Mouse (Mus musculus) midbrain, embryonic 13.5 days (tissue): Measurements from ENCODE around the gene Shc3. TPM values are rescaled to one million over a fixed set of nuclear protein-coding genes. Genes with fewer than 3 reads are reported as not detected.

Experiments
- ATAC-seq: fragments of 200-750 bp; cut with Nextera tagmentation; 2 replicates; pipeline ENCODE4 v1.8.0; 2017; ENCODE audit warnings: mild to moderate bottlenecking, moderate TSS enrichment, moderate library complexity
- H3K27ac ChIP-seq: fragments of 300-500 bp; sonication (generic); 2 replicates; pipeline ENCODE4 v1.5.1; 2015; ENCODE audit warnings: inconsistent platforms, mild to moderate bottlenecking, moderate library complexity
- H3K27me3 ChIP-seq: fragments of 300-500 bp; sonication (generic); 2 replicates; pipeline ENCODE4 v1.6.1; 2015; ENCODE audit warnings: mild to moderate bottlenecking, inconsistent platforms
- H3K36me3 ChIP-seq: fragments of 300-500 bp; sonication (generic); 2 replicates; pipeline ENCODE4 v1.6.1; 2015; ENCODE audit warnings: mild to moderate bottlenecking, inconsistent platforms
- H3K4me1 ChIP-seq: fragments of 300-500 bp; sonication (generic); replicated peaks from 2 replicates; pipeline ENCODE4 v1.6.1; 2015; ENCODE audit warnings: inconsistent platforms
- H3K4me2 ChIP-seq: fragments of 300-500 bp; sonication (generic); replicated peaks from 2 replicates; pipeline ENCODE4 v1.6.1; 2015; ENCODE audit warnings: moderate library complexity, mild to moderate bottlenecking, inconsistent platforms
- H3K4me3 ChIP-seq: fragments of 300-500 bp; sonication (generic); replicated peaks from 2 replicates; pipeline ENCODE4 v1.5.1; 2015; ENCODE audit warnings: mild to moderate bottlenecking, inconsistent platforms
- H3K9ac ChIP-seq: fragments of 300-500 bp; sonication (generic); replicated peaks from 2 replicates; pipeline ENCODE4 v1.6.1; 2015; ENCODE audit warnings: mild to moderate bottlenecking, inconsistent platforms
- H3K9me3 ChIP-seq: fragments of 300-500 bp; sonication (generic); 2 replicates; pipeline ENCODE4 v1.6.1; 2016; ENCODE audit warnings: mild to moderate bottlenecking, inconsistent platforms
- WGBS: fragments of 180-500 bp; shearing (Covaris S2); methylation state at CpG from one replicate; pipeline ENCODE4 v1.1.7; 2015; 5-methylcytosine and 5-hydroxymethylcytosine counted together
- polyA plus RNA-seq: library from polyadenylated mRNA; unstranded; fragments of >200 nt; fragmentation: Nextera tagmentation; extraction: Ambion mirVana; gene quantifications from 2 replicates; pipeline ENCODE4 v1.2.1, GENCODE M21; 2015

Gene Shc3
- polyA plus RNA-seq, 1 experiment from 2014 or later, result 4.1 TPM

DNA sequence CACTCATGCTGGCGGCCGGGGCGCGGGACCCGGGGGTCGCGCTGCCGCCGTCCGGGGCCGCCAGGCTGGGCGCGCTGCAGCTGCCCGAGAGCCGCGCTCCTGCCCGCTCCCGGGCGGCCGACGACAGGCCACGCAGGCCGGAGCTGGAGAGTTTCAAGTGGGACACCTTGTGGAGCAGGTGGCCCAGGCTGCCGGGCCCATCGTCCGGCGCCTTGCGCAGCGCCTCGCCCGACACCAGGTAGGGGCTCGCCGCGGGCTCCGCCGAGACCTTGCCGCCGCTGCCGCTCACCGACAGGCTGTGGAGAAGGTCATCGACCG, 2.2 kb downstream of the Shc3 start:
- H3K27ac ChIP-seq, result no peak overlapping the region

DNA sequence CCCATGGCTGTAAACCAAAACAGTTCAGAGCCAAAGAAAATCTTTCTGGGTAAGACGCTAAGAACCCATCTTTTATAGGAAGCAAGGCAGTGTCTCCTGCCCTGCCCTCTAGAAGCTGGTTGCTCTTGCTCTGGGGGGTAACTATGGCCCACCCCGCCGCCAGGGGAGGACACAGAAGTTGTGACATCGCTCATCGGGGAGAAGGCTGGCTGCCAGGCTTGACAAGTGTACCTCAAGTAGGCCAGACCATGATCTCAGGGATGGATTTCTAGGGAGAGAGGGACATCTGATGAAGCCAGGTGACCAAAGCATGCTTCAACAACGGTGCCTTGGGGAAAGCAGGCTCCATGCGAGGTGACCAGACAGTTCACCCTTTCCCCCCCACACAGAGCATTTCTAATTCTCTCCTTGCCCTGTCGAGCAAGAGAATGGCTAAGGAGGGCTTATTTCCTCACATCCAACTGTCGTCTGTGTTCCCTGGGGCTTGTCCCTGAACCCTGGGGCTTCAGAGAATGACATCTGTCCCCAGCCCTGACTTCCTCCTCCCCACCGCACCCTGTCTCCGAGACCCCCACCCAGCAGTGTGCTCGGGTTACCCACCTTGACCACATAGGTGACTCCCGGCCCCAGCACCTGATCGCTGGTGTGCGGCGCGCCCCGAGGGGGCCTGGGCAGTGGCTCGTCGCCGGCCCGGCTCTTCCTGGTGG, 2.7 kb downstream of the Shc3 start:
- no peaks in the 10 kb centered on the region for H3K36me3 ChIP-seq
- H3K4me1 ChIP-seq, result peaks cover 52% of the 10 kb centered on the region
- no peaks in the 10 kb centered on the region for H3K9me3 ChIP-seq
- H3K27ac ChIP-seq, result no peak overlapping the region
- H3K9ac ChIP-seq, result peak overlapping the region; percentile 76
- 5% methylated on average over 21 of the region's 22 CpGs for whole genome bisulfite sequencing
- peaks cover 36% of the 10 kb centered on the region for H3K27me3 ChIP-seq
- ATAC-seq, result no peak
- peak overlapping the region; percentile 94 for H3K4me2 ChIP-seq
- peak overlapping the region; percentile 59 for H3K4me3 ChIP-seq

More for the DNA sequence above, 2.2 kb downstream of the Shc3 start:
- peak overlapping the region; percentile 94 for H3K4me2 ChIP-seq
- no peak for ATAC-seq
- peak overlapping the region; percentile 59 for H3K4me3 ChIP-seq
- no peaks in the 10 kb centered on the region for H3K36me3 ChIP-seq
- peaks cover 52% of the 10 kb centered on the region for H3K4me1 ChIP-seq
- no peaks in the 10 kb centered on the region for H3K9me3 ChIP-seq
- peak overlapping the region; percentile 76 for H3K9ac ChIP-seq
- 0% methylated on average over 34 of the region's 42 CpGs for WGBS
- H3K27me3 ChIP-seq, result peaks cover 40% of the 10 kb centered on the region

DNA sequence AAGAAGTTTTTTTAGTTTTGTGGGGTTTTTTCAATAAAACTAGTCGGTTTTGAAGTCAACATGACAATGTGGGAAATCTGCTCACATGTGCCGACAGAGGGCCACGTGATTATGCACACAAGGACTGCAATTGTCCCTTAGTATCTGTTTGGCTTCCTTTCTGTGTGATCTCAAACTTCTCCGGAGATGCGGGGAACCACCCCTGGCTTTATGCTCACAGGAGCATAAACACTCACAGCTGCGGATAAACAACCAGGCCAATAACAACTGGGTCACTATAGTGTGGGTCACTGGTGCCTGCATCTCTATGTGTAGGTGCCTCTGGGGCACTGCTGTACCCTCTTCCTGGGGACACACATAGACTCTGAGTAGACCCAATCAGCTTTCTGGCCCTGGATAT, 4.5 kb downstream of the Shc3 start:
- ATAC-seq, result no peak
- Histone ChIP-seq H3K27ac (no peak overlapping the region), H3K4me1 (peaks cover 40% of the 10 kb centered on the region), H3K9me3 (no peaks in the 10 kb centered on the region), H3K4me2 (peak overlapping the region; percentile 94), H3K36me3 (no peaks in the 10 kb centered on the region), H3K27me3 (peaks cover 23% of the 10 kb centered on the region), H3K4me3 (0 out of 2 replicates have a peak overlapping the region, but pooled peaks have one; percentile 59), H3K9ac (no peak overlapping the region)
- 76% methylated on average over 6 of the region's 6 CpGs for WGBS

DNA sequence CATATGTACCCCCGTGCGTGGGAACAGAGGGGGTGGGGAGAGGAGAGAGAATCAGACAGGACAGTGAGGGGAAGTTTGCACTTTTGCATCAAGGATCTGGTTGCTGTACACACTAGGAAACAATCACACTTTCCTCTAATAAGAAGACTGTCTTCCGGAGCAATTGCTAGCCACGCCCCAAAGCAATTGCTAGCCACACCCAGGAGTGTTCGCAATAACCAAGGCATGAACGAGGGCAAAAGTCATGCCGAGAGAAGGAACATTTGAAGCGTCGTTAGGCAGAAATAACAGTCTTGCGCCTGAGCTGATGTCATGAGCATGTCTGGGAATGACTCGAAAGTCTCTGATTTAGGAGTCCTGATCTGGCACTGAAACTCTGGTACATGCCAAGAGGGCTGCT, 15.9 kb downstream of the Shc3 start:
- ATAC-seq, result no peak
- no peak overlapping the region for H3K4me2 ChIP-seq
- H3K9me3 ChIP-seq, result no peaks in the 10 kb centered on the region
- H3K4me3 ChIP-seq, result no peak overlapping the region
- no peaks in the 10 kb centered on the region for H3K27me3 ChIP-seq
- no peaks in the 10 kb centered on the region for H3K36me3 ChIP-seq
- H3K27ac ChIP-seq, result no peak overlapping the region
- 94% methylated on average over 11 of the region's 11 CpGs for WGBS
- H3K9ac ChIP-seq, result no peak overlapping the region
- H3K4me1 ChIP-seq, result peaks cover 7% of the 10 kb centered on the region; the same call in 1 of the 2 replicates

DNA sequence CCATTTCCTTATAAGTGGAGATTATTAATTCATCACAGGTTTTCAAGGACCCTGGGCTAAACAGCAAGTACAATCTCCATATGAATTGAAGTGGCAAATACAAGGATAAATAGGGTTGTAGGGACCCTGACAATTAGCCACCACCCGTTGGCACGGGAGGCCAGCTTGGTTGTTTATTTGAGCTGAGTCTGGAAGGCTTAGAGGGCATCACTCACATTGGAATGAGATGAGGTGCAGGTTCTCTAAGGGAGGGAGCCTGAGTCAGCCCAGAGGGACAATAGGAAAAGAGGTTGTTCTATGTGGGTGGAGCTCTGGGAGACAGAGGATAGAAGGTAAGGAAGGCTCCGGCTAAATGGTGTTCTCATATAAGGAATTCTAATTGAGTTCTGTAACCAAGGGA, 17.0 kb downstream of the Shc3 start:
- Histone ChIP-seq H3K27ac (no peak overlapping the region), H3K9me3 (no peaks in the 10 kb centered on the region), H3K9ac (no peak overlapping the region), H3K4me1 (peaks cover 7% of the 10 kb centered on the region; the same call in 1 of the 2 replicates), H3K4me3 (no peak overlapping the region), H3K4me2 (no peak overlapping the region), H3K27me3 (no peaks in the 10 kb centered on the region), H3K36me3 (no peaks in the 10 kb centered on the region)
- ATAC-seq, result no peak
- 49% methylated on average over 3 of the region's 3 CpGs for WGBS

DNA sequence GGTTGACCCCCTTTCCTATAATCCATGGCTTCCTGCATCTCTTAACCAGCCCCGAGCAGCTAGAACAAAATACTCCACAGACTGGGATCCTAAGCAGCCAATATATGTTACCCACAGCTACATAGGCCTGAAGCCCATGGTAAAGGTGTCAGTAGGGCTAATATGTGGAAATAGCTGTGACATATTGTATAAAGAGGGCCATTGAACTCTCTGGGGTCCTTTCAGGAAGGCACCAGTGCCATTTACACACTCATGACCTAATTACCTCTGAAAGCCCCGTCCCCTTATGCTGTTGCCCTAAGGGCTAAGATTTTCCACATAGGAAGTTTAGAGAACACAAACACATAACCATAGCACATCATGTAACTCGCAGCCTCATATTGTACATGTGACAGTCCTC, 17.4 kb downstream of the Shc3 start:
- Histone ChIP-seq H3K4me2 (no peak overlapping the region), H3K27me3 (no peaks in the 10 kb centered on the region), H3K4me3 (no peak overlapping the region), H3K36me3 (no peaks in the 10 kb centered on the region), H3K9ac (no peak overlapping the region), H3K4me1 (peaks cover 7% of the 10 kb centered on the region; the same call in 1 of the 2 replicates), H3K27ac (no peak overlapping the region), H3K9me3 (no peaks in the 10 kb centered on the region)
- ATAC-seq, result no peak
- 80% methylated on average over 3 of the region's 3 CpGs for WGBS

DNA sequence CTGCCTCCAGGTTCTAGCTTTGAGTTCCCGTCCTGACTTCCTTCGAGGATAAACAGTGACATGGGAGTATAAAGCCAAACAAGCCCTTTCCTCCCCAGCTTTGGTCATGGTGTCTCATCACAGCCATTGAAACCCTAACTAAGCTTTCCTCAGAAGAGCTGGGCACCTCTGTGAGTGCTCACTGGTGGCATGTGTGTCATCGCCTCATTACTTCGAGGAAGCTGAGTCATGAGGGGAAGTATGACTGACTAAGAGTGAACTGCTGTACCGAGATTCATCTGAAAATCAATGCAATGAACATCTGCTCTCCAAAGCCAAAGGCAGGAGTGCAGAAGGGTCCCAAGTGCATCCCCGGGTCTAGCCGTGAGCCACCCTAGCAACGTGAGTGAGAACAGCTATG, 29.4 kb downstream of the Shc3 start:
- no peak overlapping the region for H3K27ac ChIP-seq
- H3K9ac ChIP-seq, result no peak overlapping the region
- no peaks in the 10 kb centered on the region for H3K27me3 ChIP-seq
- no peaks in the 10 kb centered on the region for H3K4me1 ChIP-seq
- no peaks in the 10 kb centered on the region for H3K9me3 ChIP-seq
- no peak overlapping the region for H3K4me3 ChIP-seq
- no peak for ATAC-seq
- WGBS, result 91% methylated on average over 8 of the region's 8 CpGs
- H3K4me2 ChIP-seq, result no peak overlapping the region
- no peaks in the 10 kb centered on the region for H3K36me3 ChIP-seq

DNA sequence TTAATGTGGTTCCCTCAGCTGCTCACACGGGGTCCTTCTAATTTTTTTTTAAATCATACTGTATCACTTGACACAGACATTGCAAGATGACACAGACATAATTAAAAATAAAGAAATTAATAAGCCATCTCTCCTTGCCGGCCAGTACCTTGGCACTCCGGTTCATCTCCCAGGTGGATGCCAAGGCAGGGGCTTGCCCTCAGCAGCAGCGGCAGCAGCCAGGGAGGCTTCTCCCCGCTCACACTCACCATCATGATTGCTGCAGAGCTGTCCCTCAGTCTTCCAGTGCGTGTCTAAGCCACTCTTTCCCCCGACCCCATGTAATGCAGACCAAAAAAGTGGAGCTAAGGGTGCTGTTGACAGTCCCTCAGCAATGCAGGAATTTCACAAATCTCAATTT, 33.9 kb downstream of the Shc3 start:
- Histone ChIP-seq H3K4me2 (no peak overlapping the region), H3K9me3 (no peaks in the 10 kb centered on the region), H3K9ac (no peak overlapping the region), H3K4me3 (no peak overlapping the region), H3K27ac (no peak overlapping the region), H3K27me3 (no peaks in the 10 kb centered on the region), H3K36me3 (no peaks in the 10 kb centered on the region), H3K4me1 (no peaks in the 10 kb centered on the region)
- ATAC-seq, result no peak
- 88% methylated on average over 7 of the region's 7 CpGs for WGBS

DNA sequence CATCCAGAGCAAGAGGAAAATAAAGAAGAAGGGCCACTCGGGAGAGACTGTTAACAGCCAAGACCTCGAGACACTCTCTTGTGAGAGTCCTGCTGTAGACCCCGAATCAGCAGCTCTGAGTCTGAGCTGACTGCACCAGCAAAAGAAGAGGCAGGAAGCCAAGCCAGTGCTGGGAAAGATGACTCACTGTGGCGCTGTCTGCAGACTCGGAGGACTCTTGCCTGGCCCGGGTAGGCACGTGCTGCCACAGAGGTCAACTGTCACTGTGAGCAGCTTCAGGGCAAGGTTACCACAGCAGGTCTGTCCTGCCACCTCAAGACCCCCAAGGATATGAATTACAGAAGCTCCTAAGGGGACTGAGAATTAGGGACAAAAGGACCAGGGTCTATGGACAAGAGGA, 42.7 kb downstream of the Shc3 start:
- 70% methylated on average over 7 of the region's 7 CpGs for WGBS
- no peak overlapping the region for H3K4me2 ChIP-seq
- H3K4me1 ChIP-seq, result no peaks in the 10 kb centered on the region
- no peaks in the 10 kb centered on the region for H3K27me3 ChIP-seq
- no peaks in the 10 kb centered on the region for H3K36me3 ChIP-seq
- H3K4me3 ChIP-seq, result no peak overlapping the region
- no peaks in the 10 kb centered on the region for H3K9me3 ChIP-seq
- no peak for ATAC-seq
- H3K9ac ChIP-seq, result no peak overlapping the region
- no peak overlapping the region for H3K27ac ChIP-seq

DNA sequence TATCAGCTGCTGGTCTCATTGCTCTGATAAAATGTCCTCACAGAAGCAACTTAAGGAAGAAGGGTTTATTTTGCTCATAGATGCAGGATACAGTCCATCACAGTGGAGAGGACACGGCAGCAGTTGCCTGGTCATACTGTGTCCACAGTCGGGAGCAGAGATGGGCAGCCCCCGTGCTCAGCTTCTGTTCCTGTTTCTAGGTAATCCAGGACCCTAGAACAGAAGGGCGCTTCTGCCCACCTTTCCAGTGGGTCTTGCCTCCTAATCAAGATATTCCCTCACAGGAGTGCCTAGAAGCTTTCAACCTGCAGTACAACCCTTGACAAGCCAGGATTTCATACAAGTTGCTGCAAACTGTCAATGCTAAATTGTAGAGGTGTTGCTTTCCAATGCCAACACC, 44.9 kb downstream of the Shc3 start:
- no peak overlapping the region for H3K9ac ChIP-seq
- no peak overlapping the region for H3K27ac ChIP-seq
- WGBS, result 89% methylated on average over 4 of the region's 4 CpGs
- no peaks in the 10 kb centered on the region for H3K4me1 ChIP-seq
- no peaks in the 10 kb centered on the region for H3K27me3 ChIP-seq
- H3K36me3 ChIP-seq, result no peaks in the 10 kb centered on the region
- no peak overlapping the region for H3K4me3 ChIP-seq
- no peak overlapping the region for H3K4me2 ChIP-seq
- ATAC-seq, result no peak
- no peaks in the 10 kb centered on the region for H3K9me3 ChIP-seq

DNA sequence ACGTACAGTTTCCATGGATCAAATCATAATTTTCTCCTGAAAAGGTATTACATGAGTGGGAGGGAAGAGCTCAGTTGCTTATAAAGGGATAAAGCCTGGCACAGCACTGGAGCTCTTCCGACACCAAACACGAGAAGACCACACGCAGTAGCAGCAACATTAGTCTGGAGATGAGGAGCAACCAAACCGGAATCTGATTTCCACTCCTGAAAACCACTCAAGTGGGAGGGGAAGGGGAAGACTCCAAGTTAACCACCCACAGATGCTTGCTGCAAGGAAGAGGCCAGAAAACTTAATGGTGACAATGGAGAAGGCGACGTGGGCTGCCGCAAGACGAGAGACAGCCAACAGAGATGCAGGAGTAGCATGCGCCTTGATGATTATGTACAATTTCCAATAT, 45.9 kb downstream of the Shc3 start:
- H3K9me3 ChIP-seq, result no peaks in the 10 kb centered on the region
- H3K27ac ChIP-seq, result no peak overlapping the region
- no peak overlapping the region for H3K4me2 ChIP-seq
- H3K4me3 ChIP-seq, result no peak overlapping the region
- 95% methylated on average over 10 of the region's 10 CpGs for WGBS
- no peaks in the 10 kb centered on the region for H3K36me3 ChIP-seq
- no peaks in the 10 kb centered on the region for H3K4me1 ChIP-seq
- H3K9ac ChIP-seq, result no peak overlapping the region
- H3K27me3 ChIP-seq, result no peaks in the 10 kb centered on the region
- ATAC-seq, result no peak

DNA sequence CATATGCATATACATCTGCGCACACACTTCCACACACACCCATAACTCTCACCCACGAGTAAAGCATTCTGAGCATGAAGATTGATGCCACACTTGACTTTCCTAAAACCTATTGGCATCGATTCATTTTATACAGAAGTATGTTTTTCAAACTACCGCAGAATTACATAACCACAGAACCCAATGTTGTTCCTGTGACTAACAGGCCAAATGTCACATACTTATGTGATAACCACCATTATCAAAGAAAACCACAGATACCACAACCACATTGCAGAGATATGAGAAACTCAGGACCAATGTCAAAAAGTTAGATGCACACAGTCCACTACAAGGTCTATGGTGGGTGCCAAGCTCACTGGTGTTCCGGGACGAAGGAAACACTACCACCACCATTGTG, 50.3 kb downstream of the Shc3 start:
- ATAC-seq, result no peak

DNA sequence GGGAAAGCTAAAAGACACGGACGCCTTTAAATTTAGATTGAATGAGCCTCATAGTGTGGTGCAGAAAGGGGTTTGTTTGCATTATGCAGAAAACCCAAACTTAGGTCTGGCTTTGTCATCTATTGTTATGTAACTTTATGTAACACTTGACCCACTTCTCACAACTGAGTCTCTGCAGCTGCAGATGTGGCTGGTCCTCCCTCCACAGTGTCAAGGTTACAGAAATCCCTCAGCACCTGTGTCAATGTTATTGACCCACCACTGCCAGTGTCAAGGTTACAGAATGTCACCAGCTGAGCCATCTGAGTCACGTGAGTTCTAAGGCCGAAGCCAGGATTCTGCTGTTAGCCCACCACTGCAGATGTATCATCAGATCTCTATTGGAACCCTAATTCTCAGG, 51.3 kb downstream of the Shc3 start:
- Histone ChIP-seq H3K9ac (no peak overlapping the region), H3K36me3 (no peaks in the 10 kb centered on the region), H3K4me1 (no peaks in the 10 kb centered on the region), H3K27me3 (no peaks in the 10 kb centered on the region), H3K4me2 (no peak overlapping the region), H3K27ac (no peak overlapping the region), H3K9me3 (no peaks in the 10 kb centered on the region), H3K4me3 (no peak overlapping the region)
- no peak for ATAC-seq
- WGBS, result 86% methylated on average over 4 of the region's 4 CpGs

More for the DNA sequence above, 50.3 kb downstream of the Shc3 start:
- Histone ChIP-seq H3K27ac (no peak overlapping the region), H3K4me2 (no peak overlapping the region), H3K4me1 (no peaks in the 10 kb centered on the region), H3K36me3 (no peaks in the 10 kb centered on the region), H3K9me3 (no peaks in the 10 kb centered on the region), H3K9ac (no peak overlapping the region), H3K4me3 (no peak overlapping the region), H3K27me3 (no peaks in the 10 kb centered on the region)
- WGBS, result 97% methylated on average over 6 of the region's 6 CpGs
